Comparison of ENCODE assay signal across 8 mouse cellular contexts in genomic region chr19:10391995-10392394, GRCm38 (mm10). TPM values are rescaled to one million over a fixed set of nuclear protein-coding genes. Genes with fewer than 3 reads are reported as not detected.
DNase-seq lines count a peak whose midpoint lies in the region; ATAC-seq and TF ChIP-seq lines count a peak whose summit lies in the region.

No protein-coding gene starts in this region.

- peaks cover 30% of the 10 kb centered on the region for H3K4me1 ChIP-seq in midbrain, embryonic 16.5 days (ENCODE audit: control insufficient read depth, insufficient read depth, low read length)
- H3K4me1 ChIP-seq in midbrain, embryonic 14.5 days (ENCODE audit: control insufficient read depth, insufficient read depth, low read length) = peaks cover 26% of the 10 kb centered on the region
- peaks cover 6% of the 10 kb centered on the region for H3K4me1 ChIP-seq in testis, adult 2 months (ENCODE audit: control insufficient read depth, insufficient read depth, low read length)

- H3K9me3 ChIP-seq in midbrain, embryonic 16.5 days (replicated peaks; ENCODE audit: control insufficient read depth, low read length, poor library complexity, severe bottlenecking) = no peaks in the 10 kb centered on the region
- no peaks in the 10 kb centered on the region for H3K9me3 ChIP-seq in midbrain, embryonic 14.5 days (ENCODE audit: control insufficient read depth, low read length)

- H3K9ac ChIP-seq in midbrain, embryonic 16.5 days (ENCODE audit: low read depth, low read length) = no peak overlapping the region
- H3K9ac ChIP-seq in midbrain, embryonic 14.5 days (replicated peaks; ENCODE audit: low read length) = no peak overlapping the region

- 0 out of 2 replicates have a peak, but pooled peaks have one; percentile 23 for ATAC-seq in cerebellum, adult (ENCODE audit: insufficient number of reproducible peaks, low FRiP score, low TSS enrichment)
- no peak for ATAC-seq in midbrain, embryonic 16.5 days
- no peak for ATAC-seq in midbrain, embryonic 14.5 days (ENCODE audit: low FRiP score, low TSS enrichment)

- TF ChIP-seq CTCF in testis, adult 2 months (IDR thresholded peaks at IDR 0.05; ENCODE audit: control insufficient read depth, insufficient read depth, insufficient replicate concordance, low read depth, low read length) = peak; percentile 75; the same call in 1 of the 2 replicates

- intact Hi-C loops in heart, postnatal 36 days (cut with DNase I) = loop anchor here (2.0 kb wide), 2 partner anchors 43 to 51 kb away; no protein-coding TSS in a partner anchor

- WGBS in midbrain, embryonic 16.5 days = 28% methylated on average over 3 of the region's 3 CpGs
- WGBS in midbrain, embryonic 14.5 days = 22% methylated on average over 3 of the region's 3 CpGs

- no peaks in the 10 kb centered on the region for H3K27me3 ChIP-seq in midbrain, embryonic 16.5 days (ENCODE audit: control insufficient read depth, insufficient read depth, low read depth, low read length)
- no peaks in the 10 kb centered on the region; the same call in 1 of the 2 replicates for H3K27me3 ChIP-seq in midbrain, embryonic 14.5 days (ENCODE audit: control insufficient read depth, insufficient read depth, low read length)
- no peaks in the 10 kb centered on the region for H3K27me3 ChIP-seq in testis, adult 2 months (ENCODE audit: control insufficient read depth, insufficient read depth, low read length)

- H3K4me3 ChIP-seq in midbrain, embryonic 16.5 days (ENCODE audit: low read depth, low read length) = no peak overlapping the region
- no peak overlapping the region for H3K4me3 ChIP-seq in midbrain, embryonic 14.5 days (replicated peaks; ENCODE audit: low read depth, low read length)
- no peak overlapping the region for H3K4me3 ChIP-seq in testis, adult 2 months (ENCODE audit: control insufficient read depth, low read depth, low read length)

- no peak for DNase-seq in cerebellum, postnatal 4 days (ENCODE audit: low spot score in 2 of 2)
- no peak for DNase-seq in midbrain, embryonic 14.5 days
- peak; percentile 49 for DNase-seq in heart, postnatal 36 days
- no peak for DNase-seq in spleen, postnatal 4 days (ENCODE audit: low spot score in 2 of 2)
- no peak for DNase-seq in right cerebral cortex, adult 2 months (ENCODE audit: low spot score in 2 of 2)

- TF ChIP-seq POLR2A in testis, adult 2 months (IDR thresholded peaks at IDR 0.05; ENCODE audit: control insufficient read depth, low read depth, low read length) = no peak

- H3K27ac ChIP-seq in midbrain, embryonic 16.5 days (ENCODE audit: low read length) = no peak overlapping the region
- H3K27ac ChIP-seq in midbrain, embryonic 14.5 days (replicated peaks; ENCODE audit: low read depth, low read length) = no peak overlapping the region
- no peak overlapping the region for H3K27ac ChIP-seq in testis, adult 2 months (ENCODE audit: control insufficient read depth, insufficient read depth, low read depth, low read length)

- H3K4me2 ChIP-seq in midbrain, embryonic 16.5 days (ENCODE audit: low read length) = peak overlapping the region; percentile 90; the same call in 1 of the 2 replicates
- no peak overlapping the region for H3K4me2 ChIP-seq in midbrain, embryonic 14.5 days (ENCODE audit: low read length)

- no peaks in the 10 kb centered on the region for H3K36me3 ChIP-seq in midbrain, embryonic 16.5 days (ENCODE audit: control insufficient read depth, insufficient read depth, low read length)
- H3K36me3 ChIP-seq in midbrain, embryonic 14.5 days (ENCODE audit: control insufficient read depth, insufficient read depth, low read length) = no peaks in the 10 kb centered on the region
- no peaks in the 10 kb centered on the region for H3K36me3 ChIP-seq in testis, adult 2 months (ENCODE audit: control insufficient read depth, insufficient read depth, low read length)

RNA-seq across cellular contexts. Expression of gene Syt7, which starts 3.1 kb away (rescaled TPM):
- 13.6 and 15.5 TPM in 2 replicates for polyA plus RNA-seq in midbrain, embryonic 16.5 days (2015; fragmentation: Nextera tagmentation; extraction: Ambion mirVana)
- polyA plus RNA-seq in midbrain, embryonic 14.5 days (2014; fragmentation: Nextera tagmentation; extraction: Ambion mirVana) = 10.1 and 15.4 TPM in 2 replicates
- 10 to 100 TPM; 39.4 to 41.6 TPM for total RNA-seq in heart, postnatal 36 days (2021)
- polyA plus RNA-seq in testis, adult 2 months (2012; rRNA removed) = 10.9 and 11.0 TPM in 2 replicates

Comparison
In these comparisons a context has a peak if more than half of its experiments do, and no peak if none do; other contexts are left out.
1. DNase-seq: peak in heart, postnatal 36 days (2 of 2); none in cerebellum, postnatal 4 days (0 of 2), midbrain, embryonic 14.5 days (single experiment), spleen, postnatal 4 days (0 of 2) and right cerebral cortex, adult 2 months (0 of 2).